Mouse (Mus musculus): ENCODE data around the gene Dnajc5g.
A peak's percentile ranks its signal among the peaks of the same experiment; 100 is the strongest.

The Dnajc5g gene

GRCm38 (mm10) chr5:31108000-31108490, 2.0 kb downstream of the Dnajc5g start, which contains the start of gene Slc30a3:
TSS of gene Slc30a3 (minus strand) at chr5:31108237.
- DNase-seq (ENCODE audit: low spot score): no peak

GRCm38 (mm10) chr5:31110781-31111180, 4.7 kb downstream of the Dnajc5g start:
- no peak for DNase-seq (ENCODE audit: low spot score)

GRCm38 (mm10) chr5:31116354-31116753, 10.3 kb downstream of the Dnajc5g start, which contains the start of gene Trim54:
TSS of gene Trim54 (plus strand) at chr5:31116712.
- no peak for DNase-seq (ENCODE audit: low spot score)

GRCm38 (mm10) chr5:31116912-31117311, 10.8 kb downstream of the Dnajc5g start:
- no peak for DNase-seq (ENCODE audit: low spot score)

GRCm38 (mm10) chr5:31121111-31121510, 15.0 kb downstream of the Dnajc5g start:
- DNase-seq (ENCODE audit: low spot score): no peak

- no peak for DNase-seq (ENCODE audit: low spot score)
Observed at GRCm38 (mm10) chr5:31123481-31123880, 17.4 kb downstream of the Dnajc5g start.

- no peak for DNase-seq (ENCODE audit: low spot score)
Observed at GRCm38 (mm10) chr5:31126050-31126449, 20.0 kb downstream of the Dnajc5g start.

- no peak for DNase-seq (ENCODE audit: low spot score)
Observed at GRCm38 (mm10) chr5:31136730-31137424, 30.8 kb downstream of the Dnajc5g start.

GRCm38 (mm10) chr5:31137658-31138057, 31.6 kb downstream of the Dnajc5g start:
- DNase-seq (ENCODE audit: low spot score): no peak

GRCm38 (mm10) chr5:31138241-31138967, 32.3 kb downstream of the Dnajc5g start, which contains the start of gene Ucn:
TSS of gene Ucn (minus strand) at chr5:31138829.
- no peak for DNase-seq (ENCODE audit: low spot score)

GRCm38 (mm10) chr5:31138968-31139425, 32.9 kb downstream of the Dnajc5g start:
- no peak for DNase-seq (ENCODE audit: low spot score)

- no peak for DNase-seq (ENCODE audit: low spot score)
Observed at GRCm38 (mm10) chr5:31149781-31150180, 43.7 kb downstream of the Dnajc5g start.

GRCm38 (mm10) chr5:31151746-31152145, 45.7 kb downstream of the Dnajc5g start:
- no peak for DNase-seq (ENCODE audit: low spot score)

GRCm38 (mm10) chr5:31153516-31154151, 47.5 kb downstream of the Dnajc5g start:
- DNase-seq (ENCODE audit: low spot score): no peak

- DNase-seq (ENCODE audit: low spot score): peak; percentile 46
Observed at GRCm38 (mm10) chr5:31154152-31154553, 48.1 kb downstream of the Dnajc5g start, which contains the start of gene Mpv17. TSS of gene Mpv17 (minus strand) at chr5:31154251.

Data from urinary bladder, postnatal 10 days (tissue).